Mouse (Mus musculus) thymus, postnatal 36 days (tissue): ENCODE measurements around the gene Vmn1r63.
"Not testable (repeated sequence)": the region's sequence is repeated elsewhere in the genome, so short reads cannot be mapped to it uniquely, and the experiment has no call there.

ENCODE experiments used
- DNase-seq, 2 experiments: peaks; one replicate each; pipeline ENCODE4 v3.0.0; 2022; ENCODE audit warnings: mixed read lengths in 2 of 2

Vmn1r63 gene

DNA sequence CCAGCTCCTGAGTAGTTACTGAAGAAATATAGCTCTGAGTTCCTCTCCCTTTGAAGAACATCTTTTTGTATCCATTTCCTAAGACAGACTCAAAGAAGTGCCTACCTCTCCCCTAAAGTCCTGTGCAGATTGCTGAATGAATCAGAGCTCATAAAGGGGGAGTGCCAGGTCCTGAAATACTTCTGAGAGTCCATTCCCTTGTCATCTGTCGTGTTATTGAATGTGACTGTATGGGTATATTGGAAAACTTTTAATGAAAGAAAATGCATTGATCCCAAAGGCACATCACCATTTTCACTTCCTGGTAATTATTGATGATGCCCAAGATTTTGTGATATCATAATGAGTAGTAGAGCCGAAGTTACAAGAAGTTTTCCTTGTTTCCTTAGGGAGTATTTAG is at the start of gene Vmn1r63:
Gene Vmn1r63, minus strand, starts transcription at position 101 of the 400 bp plus-strand sequence.
- not testable (repeated sequence) for DNase-seq
